Mouse (Mus musculus): ENCODE measurements around the gene Hipk1.
"Not testable (repeated sequence)": the region's sequence is repeated elsewhere in the genome, so short reads cannot be mapped to it uniquely, and the experiment has no call there.

Gene Hipk1

DNA sequence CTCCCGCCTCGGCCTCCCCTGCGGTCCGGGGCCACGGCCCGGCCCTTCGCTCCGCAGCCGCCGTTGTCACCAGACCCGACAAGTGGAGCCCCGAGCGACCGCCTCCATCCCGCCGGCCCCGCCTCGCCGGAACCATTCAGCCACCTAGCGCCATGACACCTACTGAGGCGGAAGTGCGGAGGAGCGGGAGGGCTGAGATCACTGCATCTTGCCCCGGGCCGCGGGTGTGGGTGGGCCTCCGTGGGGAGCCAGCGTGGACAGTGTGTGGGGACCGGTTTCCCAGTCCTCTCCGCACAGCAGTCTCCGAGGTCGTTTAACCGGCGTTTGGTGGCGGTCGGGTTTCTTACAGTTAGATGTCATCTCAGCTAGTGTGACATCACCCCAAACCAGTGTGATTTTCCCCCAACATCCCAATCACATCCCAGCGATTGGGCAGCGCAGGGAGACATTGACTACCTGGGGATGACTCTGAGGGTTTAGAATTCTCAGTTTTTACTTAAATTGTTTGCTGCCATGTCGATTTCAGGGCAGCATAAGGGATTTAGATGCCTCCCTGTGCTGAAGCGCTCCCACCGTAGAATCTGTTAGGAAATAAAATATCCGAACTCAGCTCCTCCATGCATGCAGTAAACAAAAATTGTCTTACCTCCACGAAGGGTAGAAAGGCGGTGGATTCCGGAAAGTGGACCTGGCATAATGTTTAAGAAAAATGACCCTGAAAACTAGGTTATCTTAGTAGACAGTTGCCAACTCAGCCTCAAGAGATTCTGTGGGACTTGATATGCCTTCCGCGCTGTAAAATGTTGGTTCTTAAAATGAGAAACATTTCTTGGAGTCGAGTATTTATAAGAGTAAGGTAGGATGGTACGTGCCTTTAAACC lies at the start of gene Hipk1:
Hipk1 (minus strand) TSS at position 334 of the 881 bp plus-strand sequence.
- DNase-seq (ENCODE audit: low read depth), result peak; percentile 84

DNA sequence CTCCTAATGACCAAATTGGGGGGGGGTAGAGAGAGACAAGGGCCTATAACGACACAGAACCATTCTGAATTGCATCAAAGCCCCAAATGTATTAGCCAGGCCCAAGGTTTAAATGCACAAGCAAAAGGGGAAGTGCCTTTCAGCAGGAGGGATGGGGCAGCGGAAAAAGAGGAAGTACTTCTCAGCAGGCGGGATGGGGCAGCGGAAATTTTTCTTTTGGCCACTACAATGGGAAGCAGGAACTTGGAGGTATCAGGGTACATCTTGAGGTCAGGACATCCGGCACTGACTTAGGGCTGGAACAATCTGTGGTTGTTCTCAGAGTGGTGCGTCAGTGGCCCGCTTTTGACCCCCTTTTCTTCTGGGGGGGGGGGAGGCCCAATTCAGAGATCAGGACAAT lies 49.6 kb upstream of the Hipk1 start:
- DNase-seq (ENCODE audit: low read depth), result not testable (repeated sequence)

DNA sequence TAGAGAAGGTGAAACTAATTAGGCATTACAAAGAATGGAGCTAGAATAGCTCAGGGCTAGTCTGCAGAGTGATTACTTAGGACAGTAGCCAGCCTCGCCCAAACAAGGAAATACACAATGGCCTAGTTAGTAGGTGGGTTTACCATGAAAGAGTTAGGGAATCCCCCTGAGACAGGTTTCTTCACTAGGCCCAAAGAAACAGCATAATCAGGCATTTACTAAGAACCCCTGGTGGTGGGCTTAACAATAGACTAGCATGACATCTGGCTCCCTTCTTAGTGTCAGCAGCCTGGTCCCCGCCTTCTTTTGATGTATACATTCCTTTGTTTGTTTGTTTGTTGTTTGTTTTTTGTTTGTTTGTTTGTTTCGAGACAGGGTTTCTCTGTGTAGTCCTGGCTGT lies 48.8 kb upstream of the Hipk1 start:
- not testable (repeated sequence) for DNase-seq (ENCODE audit: low read depth)

DNA sequence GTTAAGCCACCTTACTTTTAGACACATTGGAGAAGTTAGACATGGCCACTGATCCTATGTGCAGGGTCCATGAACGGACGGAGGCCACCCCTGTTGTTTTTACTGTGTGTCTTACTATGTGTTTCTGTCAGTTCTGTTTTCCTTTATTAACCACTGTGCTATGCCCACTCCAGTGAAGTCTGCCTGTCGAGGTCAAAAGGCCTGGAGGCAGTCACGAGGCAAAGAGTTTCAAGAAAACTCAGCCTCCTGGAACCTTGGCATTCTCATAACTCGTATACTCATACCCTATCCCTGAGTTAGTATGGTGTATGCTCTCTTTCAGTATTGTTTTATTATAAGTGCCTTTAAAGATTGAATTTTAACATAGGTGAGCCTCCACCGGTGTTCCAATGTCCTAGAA lies 48.3 kb upstream of the Hipk1 start:
- DNase-seq (ENCODE audit: low read depth), result no peak

DNA sequence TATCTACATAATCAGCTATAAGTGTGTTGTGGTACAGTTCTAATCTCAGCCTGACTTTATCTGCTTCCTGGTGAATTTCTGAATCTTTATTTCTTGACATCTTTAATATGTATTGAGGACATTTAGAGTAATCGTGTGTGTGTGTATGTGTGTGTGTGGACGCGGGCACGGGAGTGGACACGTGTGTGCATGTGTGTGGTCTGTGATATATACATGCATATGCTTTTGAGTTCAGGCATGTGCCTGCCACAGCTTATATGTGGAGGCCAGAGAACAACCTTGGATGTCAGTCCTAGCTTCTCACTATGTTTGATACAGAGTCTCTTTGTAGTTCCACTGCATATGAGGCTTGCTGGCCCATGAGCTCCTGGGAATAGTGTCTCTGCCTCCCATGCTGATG lies 45.1 kb upstream of the Hipk1 start:
- no peak for DNase-seq (ENCODE audit: low read depth)

DNA sequence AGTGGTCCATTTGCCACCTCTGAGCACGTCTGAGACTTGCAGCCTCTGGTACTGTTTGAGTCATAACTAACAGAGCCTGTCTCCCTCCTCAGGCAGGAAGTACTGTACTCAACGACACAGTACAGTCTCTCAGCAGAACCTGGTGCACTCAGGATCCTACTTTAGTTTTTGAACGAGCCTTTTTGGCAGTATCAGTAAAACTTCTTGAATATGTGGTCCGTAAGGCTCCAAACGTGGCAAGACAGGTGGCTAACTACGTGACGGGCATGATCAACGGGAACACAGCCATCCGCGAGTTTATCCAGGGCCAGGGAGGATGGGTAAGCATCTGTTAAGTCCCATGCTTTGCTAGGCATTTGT lies 44.6 kb upstream of the Hipk1 start:
- DNase-seq (ENCODE audit: low read depth), result no peak

DNA sequence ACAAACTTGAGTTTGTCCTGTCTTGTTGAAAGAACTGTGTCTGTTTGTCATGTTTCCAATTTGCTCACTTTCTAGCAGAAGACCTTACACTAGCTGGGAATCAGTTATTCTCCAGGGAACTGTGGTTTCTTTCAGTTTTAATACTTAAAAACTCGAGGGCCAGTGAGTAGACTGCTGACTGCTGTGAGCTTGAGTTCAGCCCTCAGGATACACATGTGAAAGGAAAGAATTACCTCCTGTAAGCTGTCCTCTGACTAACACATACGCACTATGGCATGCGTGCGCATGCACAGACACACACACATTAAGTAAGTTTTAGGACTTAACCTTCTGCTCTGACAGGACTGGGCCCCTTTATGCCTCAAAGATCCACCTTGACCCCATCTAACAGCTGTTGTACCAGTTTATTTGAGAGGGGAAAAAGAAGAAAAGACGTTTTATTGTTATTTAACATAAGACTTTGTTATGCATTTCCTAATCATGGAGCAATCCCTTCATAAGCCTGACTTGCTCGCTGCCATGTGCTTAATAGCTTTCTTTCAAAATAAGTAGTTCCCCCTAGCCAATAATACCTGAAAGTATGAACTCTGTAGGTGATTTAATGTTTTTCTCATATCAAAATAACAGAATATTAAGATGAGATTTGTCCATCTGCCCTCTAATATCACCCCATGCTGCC lies 44.0 kb upstream of the Hipk1 start:
- DNase-seq (ENCODE audit: low read depth), result no peak

DNA sequence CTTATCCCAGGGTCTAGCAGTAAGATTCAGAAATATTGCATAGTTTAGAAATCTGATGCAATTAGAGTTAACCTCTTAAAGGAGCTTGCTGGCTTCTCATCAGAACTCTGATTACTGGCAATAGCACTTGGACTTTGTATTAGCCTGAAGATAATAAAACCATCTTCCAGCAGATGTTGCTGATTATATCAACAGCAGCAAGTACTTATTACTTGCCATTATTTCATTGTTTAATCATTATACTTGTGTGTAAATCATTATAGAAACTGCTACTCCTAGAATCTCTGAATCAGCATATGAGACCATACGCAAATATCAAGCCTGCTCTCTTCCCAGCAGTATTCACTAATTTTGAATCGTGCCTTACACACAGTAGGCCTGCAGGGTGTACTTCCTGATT lies 42.6 kb upstream of the Hipk1 start:
- DNase-seq (ENCODE audit: low read depth), result no peak

DNA sequence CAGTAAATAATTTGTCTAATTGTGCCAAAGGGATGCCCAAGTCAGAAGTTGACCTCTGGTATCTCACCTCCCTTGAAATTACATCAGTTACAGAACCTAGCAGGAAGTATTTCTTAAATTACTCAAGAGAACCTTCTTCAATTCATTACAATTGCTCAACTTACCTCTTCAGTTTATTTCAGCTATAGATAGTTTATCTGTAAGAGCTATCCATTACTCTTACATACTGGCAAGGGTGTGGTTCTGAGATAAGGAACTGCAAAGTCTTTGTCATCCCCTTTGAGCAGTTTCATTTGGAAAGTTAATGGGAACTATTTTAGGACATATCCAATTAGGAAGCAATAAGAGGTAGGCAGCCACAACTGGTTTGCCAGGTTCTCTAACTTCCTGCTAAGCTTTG lies 41.1 kb upstream of the Hipk1 start, which contains the start of gene Bcl2l15:
Bcl2l15 (plus strand) TSS at position 176 of the 400 bp plus-strand sequence.
- DNase-seq (ENCODE audit: low read depth), result no peak

DNA sequence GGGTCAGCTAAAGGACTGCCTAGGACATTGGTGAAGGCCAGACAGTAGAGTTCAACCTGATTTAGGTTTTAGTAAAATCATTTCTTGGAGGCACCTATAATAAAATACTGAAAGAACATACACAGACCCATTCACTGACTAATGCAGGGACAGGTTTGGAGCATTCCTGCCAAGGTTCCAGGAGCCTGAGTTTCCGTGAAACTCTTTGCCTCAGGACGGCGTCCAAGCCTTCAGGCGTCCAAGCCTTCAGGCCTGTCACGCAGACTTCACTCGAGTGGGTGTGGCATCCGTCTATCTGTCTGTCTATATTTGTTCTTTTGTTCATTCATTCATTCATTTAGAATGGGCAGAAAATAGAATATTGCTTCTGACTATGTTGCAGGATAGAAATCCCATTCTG lies 39.8 kb upstream of the Hipk1 start:
- DNase-seq (ENCODE audit: low read depth), result no peak

DNA sequence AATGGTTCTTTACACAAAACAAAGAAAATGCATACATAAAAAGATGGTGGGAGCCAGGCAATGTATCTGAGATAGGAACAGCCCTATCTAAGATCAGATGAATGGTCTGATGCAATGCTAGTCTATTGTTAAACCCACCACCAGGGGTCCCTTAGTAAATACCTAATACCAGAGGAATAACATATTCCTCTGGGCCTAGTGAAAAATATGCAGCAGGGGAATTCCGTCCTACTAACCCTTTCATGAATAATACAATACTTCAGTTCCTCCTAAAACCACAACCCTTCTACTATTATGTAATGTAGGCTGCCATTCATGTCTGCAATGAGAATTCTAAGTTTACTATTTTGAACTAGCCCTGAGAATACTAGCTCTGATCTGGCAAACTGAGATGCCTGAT lies 39.3 kb upstream of the Hipk1 start:
- not testable (repeated sequence) for DNase-seq (ENCODE audit: low read depth)

DNA sequence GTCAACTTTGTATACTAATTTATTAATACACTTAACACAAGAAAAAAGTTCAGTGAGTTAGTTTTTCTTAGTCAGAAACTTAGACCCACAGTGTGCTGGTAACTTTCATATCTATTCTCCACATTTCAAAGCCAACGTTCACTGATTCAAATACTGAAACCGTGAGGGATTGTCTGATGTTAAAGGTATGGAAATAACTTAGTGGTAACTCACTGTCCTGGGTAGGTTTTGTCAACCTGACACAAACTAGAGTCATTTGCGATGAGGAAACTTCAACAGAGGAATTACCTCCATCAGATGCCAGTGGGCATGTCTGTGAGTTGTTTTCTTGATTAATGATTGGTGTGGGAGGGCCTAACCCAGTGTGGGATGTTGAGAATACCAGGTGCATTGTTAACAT lies 37.7 kb upstream of the Hipk1 start:
- no peak for DNase-seq (ENCODE audit: low read depth)

DNA sequence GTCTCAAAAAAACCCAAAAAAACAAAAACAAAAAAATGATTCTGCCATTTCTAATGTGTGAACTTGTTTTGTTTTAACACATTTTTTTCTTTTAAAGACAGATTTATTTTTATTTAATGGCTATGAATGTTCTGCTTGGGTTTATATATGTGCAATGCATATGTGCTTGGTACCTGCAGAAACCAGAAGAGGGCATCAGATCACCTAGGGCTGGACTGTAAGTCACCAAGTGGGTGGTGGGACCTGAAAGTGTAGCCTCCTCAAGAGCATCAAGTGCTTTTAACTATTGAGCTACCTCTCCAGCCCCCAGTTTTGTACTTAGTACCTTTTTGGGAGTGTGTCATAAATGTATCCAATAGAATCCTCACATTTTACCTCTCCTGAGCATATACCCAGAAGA lies 36.2 kb upstream of the Hipk1 start:
- DNase-seq (ENCODE audit: low read depth), result no peak

DNA sequence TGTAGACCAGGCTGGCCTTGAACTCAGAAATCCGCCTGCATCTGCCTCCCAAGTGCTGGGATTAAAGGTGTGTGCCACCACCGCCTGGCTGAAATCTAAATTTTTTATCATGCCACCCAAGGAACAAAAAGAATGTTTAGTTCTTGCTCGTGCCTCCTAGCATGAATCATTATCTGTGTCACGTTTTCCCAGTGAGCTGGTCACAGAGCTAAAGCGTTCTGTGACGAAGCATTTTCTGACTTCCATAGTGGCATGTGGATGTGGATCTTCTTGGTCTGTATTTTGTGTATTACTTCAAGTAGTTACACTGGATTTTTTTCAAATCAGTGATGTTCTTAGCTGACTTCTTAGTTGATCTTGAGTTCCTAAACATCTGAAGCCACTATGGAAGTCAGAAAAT lies 19.6 kb upstream of the Hipk1 start:
- no peak for DNase-seq (ENCODE audit: low read depth)

DNA sequence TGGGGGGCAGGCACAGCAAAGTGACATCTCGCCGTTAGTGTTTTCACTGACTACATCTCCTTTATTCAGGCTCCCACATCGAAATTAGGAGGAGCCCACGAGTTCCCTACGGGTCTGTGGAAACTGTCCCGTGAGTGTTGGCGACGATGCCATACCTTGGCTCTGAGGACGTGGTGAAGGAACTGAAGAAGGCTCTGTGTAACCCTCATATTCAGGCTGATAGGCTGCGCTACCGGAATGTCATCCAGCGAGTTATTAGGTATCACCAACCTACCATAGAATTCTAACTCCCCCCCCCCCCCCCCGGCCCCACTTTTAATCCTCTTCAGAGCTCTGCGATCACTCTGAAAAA lies 18.4 kb upstream of the Hipk1 start:
- no peak for DNase-seq (ENCODE audit: low read depth)

DNA sequence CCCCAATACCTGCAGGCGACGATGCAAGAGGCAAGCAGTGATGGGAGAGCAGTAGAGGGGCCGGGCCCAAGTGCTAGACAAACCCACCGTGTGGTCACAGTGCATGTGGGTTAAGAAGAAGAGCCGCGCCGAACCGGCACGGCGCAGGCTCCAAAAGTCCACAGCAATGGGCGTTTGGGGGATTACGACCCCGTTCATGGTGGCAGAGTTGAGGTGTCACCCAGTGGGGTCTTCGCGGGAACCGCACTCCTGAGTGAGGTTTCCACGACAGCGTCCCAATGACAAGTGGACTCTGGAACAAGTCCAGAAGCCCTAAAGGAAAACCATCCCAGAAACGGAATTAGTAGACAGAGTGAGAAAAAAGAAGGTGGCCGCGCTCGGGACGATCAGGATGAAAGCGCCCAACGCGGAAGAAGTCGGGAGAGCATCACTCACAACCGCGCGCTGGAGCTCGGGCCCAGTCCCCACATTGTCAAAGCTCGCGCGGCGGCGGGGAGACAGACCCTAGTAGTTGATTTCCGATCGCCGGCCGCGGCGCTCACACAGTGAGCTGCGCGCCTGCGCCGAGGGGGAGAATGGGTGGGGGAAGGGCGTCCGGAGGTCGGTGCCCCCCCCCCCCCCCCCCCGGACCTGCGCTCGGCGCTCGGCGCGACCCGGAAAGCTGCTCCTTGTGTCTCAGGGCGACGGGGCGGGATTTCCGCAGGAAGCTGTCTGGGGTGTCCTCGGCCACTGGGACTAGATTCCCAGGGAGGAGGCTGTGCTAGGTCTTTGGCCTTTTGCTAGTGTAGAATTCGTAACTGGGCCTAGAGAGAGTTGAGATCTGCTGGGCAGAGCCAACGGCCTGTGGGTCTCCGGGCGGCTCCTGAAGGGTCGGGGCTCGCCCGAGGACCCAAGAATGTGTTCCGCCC lies 17.8 kb upstream of the Hipk1 start, which contains the start of the genes Dclre1b, Ap4b1 and Gm43064:
Dclre1b (minus strand) TSS at position 554 of the 908 bp plus-strand sequence.
Ap4b1 (plus strand) TSS at position 630 of the 908 bp plus-strand sequence.
Gm43064 (plus strand) TSS at position 683 of the 908 bp plus-strand sequence.
- DNase-seq (ENCODE audit: low read depth), result peak; percentile 81

DNA sequence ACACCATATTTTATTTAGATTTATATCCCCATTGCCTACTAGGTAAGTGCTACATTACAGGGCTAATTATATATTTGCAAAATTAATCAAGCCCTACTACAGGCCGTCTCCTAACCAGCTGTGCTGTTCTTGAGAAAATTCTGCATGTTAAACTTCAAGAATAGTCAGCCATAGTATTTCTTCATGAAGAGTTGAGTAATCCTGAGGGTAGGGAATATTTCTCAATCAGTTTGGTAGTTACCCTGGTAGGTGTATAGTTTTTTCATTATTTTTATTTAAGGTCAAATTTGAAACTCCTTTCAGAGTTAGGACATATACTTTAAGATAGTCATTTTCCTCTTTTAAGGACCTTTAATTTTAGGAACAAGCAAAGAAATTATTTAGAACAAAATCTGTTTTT lies 14.3 kb upstream of the Hipk1 start:
- no peak for DNase-seq (ENCODE audit: low read depth)

DNA sequence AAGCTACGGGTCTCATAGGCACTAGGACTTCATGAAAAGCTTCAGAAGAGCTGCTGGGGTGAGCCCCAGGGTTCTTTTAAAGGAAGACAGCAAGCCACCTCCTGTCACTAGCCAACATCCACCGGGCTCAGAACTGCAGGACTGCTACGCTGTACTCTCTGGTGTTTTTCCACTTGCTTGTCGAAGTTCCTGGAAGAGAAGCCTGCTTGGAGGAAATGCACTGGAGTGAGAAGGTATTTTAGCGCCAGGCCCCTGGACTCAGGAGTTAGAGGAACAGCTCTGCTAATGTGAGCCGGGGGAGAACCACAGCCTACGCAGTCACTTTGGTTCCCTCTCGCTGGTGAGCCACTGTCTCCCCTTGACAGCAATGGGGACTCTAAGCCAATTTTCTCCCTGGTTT lies 11.5 kb upstream of the Hipk1 start:
- DNase-seq (ENCODE audit: low read depth), result no peak

DNA sequence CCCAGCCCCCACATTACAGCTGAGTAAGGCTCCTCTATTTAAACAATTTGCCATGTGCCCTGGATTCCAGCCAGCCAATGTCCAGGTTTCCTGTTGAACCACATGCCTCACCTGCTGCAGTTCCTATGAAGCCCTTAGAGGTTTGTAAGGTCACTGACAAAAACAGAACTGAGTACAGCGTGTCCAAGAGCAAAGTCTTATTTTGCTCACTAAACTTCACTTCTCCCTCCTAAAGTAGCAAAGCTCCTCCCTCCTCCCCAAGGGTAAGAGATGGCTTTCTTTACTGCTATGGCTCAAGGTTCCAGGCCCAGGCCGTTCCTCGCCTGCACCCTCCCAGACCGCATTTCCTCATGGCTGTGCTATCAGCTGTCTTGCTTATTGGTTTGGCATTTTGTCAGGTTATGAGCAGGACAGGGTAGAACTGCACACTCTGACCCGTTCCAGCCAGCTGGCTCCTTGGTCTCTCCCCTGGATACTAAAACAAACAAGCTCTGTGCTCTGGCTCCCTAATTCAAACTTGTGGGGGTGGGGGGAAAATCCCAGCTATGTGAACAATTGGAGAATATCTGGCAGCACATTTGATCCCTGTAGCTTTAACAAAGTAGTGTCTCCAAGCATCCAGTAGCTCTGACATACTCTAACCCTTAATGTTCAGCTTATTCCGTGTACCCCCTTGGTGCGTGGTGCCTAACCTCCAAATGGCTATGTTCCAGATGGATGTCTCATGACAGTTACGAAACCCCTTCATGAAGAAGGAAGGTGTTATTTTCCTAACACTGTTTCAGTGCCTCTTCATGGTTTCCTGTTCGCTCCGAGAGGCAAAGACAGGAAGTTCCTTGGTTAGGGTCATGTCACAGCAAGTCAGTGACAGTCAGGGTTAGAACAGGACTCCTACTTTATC lies 10.5 kb upstream of the Hipk1 start:
- DNase-seq (ENCODE audit: low read depth), result no peak

DNA sequence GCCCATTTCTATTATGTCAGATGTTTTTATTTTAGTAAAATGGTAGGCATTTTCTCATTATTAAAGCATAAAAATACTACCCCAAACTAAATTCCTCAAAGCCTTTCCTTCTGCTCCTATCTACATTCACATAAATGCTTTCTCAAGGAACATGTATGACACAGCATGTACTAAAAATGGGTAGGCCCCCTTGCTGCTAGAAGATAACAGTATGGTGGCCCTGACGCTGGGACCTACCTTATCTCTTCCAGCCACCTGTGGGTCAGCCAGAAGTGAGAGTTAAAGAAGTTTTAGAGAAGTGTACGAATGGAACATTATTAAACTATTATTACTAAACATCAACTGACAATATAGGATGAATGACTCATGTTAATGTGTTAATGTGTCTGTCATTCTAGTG lies 8.1 kb upstream of the Hipk1 start:
- peak; percentile 81 for DNase-seq (ENCODE audit: low read depth)

DNA sequence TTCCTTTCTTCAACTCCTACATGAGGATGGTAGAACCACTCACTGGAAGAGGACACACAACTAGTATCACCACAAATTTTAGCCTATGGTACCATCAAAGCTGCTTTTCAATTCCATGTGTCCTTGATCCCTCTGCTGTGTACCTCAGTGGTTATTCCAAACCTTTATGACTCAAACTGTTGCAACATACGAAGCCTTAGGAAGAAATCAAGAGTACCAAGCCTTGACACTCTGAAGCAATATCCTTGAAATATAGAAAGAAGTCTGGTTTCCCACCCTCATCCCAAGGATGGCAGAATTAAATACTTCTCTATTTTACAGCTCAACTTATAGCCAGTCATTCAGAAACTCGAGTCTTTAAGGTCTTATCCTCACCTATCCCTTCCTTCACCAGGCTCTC lies 5.0 kb upstream of the Hipk1 start:
- DNase-seq (ENCODE audit: low read depth), result no peak
